Mouse (Mus musculus): ENCODE data around the gene Gpr35. TPM values are rescaled to one million over a fixed set of nuclear protein-coding genes. Genes with fewer than 3 reads are reported as not detected.
A peak's percentile ranks its signal among the peaks of the same experiment; 100 is the strongest.

Gene Gpr35
- total RNA-seq, 2 experiments from 2014 or later = 0.11 to 0.78 TPM

- DNase-seq (ENCODE audit: low spot score in 2 of 2) = no peak
Observed at GRCm38 (mm10) chr1:92979073-92979602, 28.5 kb downstream of the Gpr35 start.

- no peak for DNase-seq (ENCODE audit: low spot score in 2 of 2)
Observed at GRCm38 (mm10) chr1:92981056-92981845, 30.6 kb downstream of the Gpr35 start.

- no peak for DNase-seq (ENCODE audit: low spot score in 2 of 2)
Observed at GRCm38 (mm10) chr1:92982931-92983605, 32.4 kb downstream of the Gpr35 start.

GRCm38 (mm10) chr1:92984999-92985398, 34.3 kb downstream of the Gpr35 start:
- DNase-seq (ENCODE audit: low spot score in 2 of 2) = no peak

- DNase-seq (ENCODE audit: low spot score in 2 of 2) = no peak
Observed at GRCm38 (mm10) chr1:92988894-92989293, 38.2 kb downstream of the Gpr35 start.

GRCm38 (mm10) chr1:92989891-92990290, 39.2 kb downstream of the Gpr35 start:
- no peak for DNase-seq (ENCODE audit: low spot score in 2 of 2)

GRCm38 (mm10) chr1:92992214-92992855, 41.7 kb downstream of the Gpr35 start:
- no peak for DNase-seq (ENCODE audit: low spot score in 2 of 2)

- no peak for DNase-seq (ENCODE audit: low spot score in 2 of 2)
Observed at GRCm38 (mm10) chr1:92992880-92993279, 42.2 kb downstream of the Gpr35 start.

GRCm38 (mm10) chr1:93006061-93006460, 55.4 kb downstream of the Gpr35 start, which contains the start of gene Aqp12:
Gene Aqp12 (plus strand): TSS chr1:93006334.
- DNase-seq (ENCODE audit: low spot score in 2 of 2) = no peak

GRCm38 (mm10) chr1:93009196-93009595, 58.5 kb downstream of the Gpr35 start:
- DNase-seq (ENCODE audit: low spot score in 2 of 2) = no peak

GRCm38 (mm10) chr1:93010731-93011130, 60.1 kb downstream of the Gpr35 start:
- DNase-seq (ENCODE audit: low spot score in 2 of 2) = peak in 1 of 2 experiments; percentile 53

GRCm38 (mm10) chr1:93012103-93012585, 61.5 kb downstream of the Gpr35 start:
- no peak for DNase-seq (ENCODE audit: low spot score in 2 of 2)

GRCm38 (mm10) chr1:93013367-93013766, 62.7 kb downstream of the Gpr35 start:
- DNase-seq (ENCODE audit: low spot score in 2 of 2) = no peak

GRCm38 (mm10) chr1:93014460-93014859, 63.8 kb downstream of the Gpr35 start:
- DNase-seq (ENCODE audit: low spot score in 2 of 2) = peak; percentile 84 to 90

GRCm38 (mm10) chr1:93015136-93015535, 64.5 kb downstream of the Gpr35 start:
- no peak for DNase-seq (ENCODE audit: low spot score in 2 of 2)

GRCm38 (mm10) chr1:93018716-93019115, 68.1 kb downstream of the Gpr35 start:
- no peak for DNase-seq (ENCODE audit: low spot score in 2 of 2)

- no peak for DNase-seq (ENCODE audit: low spot score in 2 of 2)
Observed at GRCm38 (mm10) chr1:93020602-93021001, 69.9 kb downstream of the Gpr35 start.

GRCm38 (mm10) chr1:93026600-93026999, 75.9 kb downstream of the Gpr35 start:
- no peak for DNase-seq (ENCODE audit: low spot score in 2 of 2)

GRCm38 (mm10) chr1:93029387-93029786, 78.7 kb downstream of the Gpr35 start:
- DNase-seq (ENCODE audit: low spot score in 2 of 2) = no peak

- no peak for DNase-seq (ENCODE audit: low spot score in 2 of 2)
Observed at GRCm38 (mm10) chr1:93030060-93030459, 79.4 kb downstream of the Gpr35 start.

- no peak for DNase-seq (ENCODE audit: low spot score in 2 of 2)
Observed at GRCm38 (mm10) chr1:93031199-93031598, 80.5 kb downstream of the Gpr35 start.

- no peak for DNase-seq (ENCODE audit: low spot score in 2 of 2)
Observed at GRCm38 (mm10) chr1:93033989-93034388, 83.3 kb downstream of the Gpr35 start.

All from layer of hippocampus, postnatal 10 days (tissue).